Mouse (Mus musculus) left cerebral cortex, postnatal 14 days (tissue): ENCODE results near the gene Olfr313. TPM values are rescaled to one million over a fixed set of nuclear protein-coding genes. Genes with fewer than 3 reads are reported as not detected.

ENCODE experiments used
- DNase-seq, 2 experiments: peaks; one replicate each; pipeline ENCODE4 v3.0.0; 2021 to 2022; ENCODE audit warnings: low spot score in 2 of 2, mixed read lengths in 1 of 2
- intact Hi-C: fragments of 180-260 bp; cut with DNase I; formaldehyde crosslinking; loops from one replicate; pipeline ENCODE4 v1.15.1; 2025
- total RNA-seq, 2 experiments: library from RNA; stranded (reverse); gene quantifications; 2 replicates each; pipeline ENCODE4 v1.2.3; 2021

Gene Olfr313
- total RNA-seq, 2 experiments from 2014 or later, result not detected

- peak; percentile 96 to 98 for DNase-seq
- intact Hi-C loops, result no loop called here
These were observed 32.2 kb downstream of the Olfr313 start, which contains the start of gene Gm12258 for GRCm38 (mm10) chr11:58846919-58847461. Gene Gm12258, plus strand, starts transcription at chr11:58847158.

GRCm38 (mm10) chr11:58847636-58848035 lies 32.8 kb downstream of the Olfr313 start:
- intact Hi-C loops, result no loop called here
- no peak for DNase-seq

- intact Hi-C loops, result no loop called here
These were observed 34.9 kb downstream of the Olfr313 start for GRCm38 (mm10) chr11:58849731-58850130.

DNA sequence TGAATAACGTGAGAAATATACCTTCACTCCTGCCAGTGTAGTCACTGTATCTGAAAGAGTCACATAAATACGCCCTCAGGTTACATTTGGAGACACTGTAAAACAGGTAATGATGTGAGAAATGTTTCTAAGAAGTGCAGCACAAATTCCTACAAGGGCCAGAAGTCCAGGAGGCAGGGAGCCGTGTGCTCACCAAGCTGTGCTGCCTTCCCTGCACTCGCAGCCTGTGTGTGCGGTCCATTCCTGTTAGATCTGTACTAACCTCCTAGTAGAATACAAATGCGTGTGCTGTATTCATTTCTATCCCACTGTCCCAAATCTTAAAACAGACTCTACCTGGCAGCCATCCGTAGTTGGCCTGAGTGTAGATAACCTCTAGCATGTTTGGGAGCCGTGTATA lies 45.9 kb downstream of the Olfr313 start:
- intact Hi-C loops, result no loop called here
- no peak for DNase-seq

More at GRCm38 (mm10) chr11:58849731-58850130, 34.9 kb downstream of the Olfr313 start:
- no peak for DNase-seq

DNA sequence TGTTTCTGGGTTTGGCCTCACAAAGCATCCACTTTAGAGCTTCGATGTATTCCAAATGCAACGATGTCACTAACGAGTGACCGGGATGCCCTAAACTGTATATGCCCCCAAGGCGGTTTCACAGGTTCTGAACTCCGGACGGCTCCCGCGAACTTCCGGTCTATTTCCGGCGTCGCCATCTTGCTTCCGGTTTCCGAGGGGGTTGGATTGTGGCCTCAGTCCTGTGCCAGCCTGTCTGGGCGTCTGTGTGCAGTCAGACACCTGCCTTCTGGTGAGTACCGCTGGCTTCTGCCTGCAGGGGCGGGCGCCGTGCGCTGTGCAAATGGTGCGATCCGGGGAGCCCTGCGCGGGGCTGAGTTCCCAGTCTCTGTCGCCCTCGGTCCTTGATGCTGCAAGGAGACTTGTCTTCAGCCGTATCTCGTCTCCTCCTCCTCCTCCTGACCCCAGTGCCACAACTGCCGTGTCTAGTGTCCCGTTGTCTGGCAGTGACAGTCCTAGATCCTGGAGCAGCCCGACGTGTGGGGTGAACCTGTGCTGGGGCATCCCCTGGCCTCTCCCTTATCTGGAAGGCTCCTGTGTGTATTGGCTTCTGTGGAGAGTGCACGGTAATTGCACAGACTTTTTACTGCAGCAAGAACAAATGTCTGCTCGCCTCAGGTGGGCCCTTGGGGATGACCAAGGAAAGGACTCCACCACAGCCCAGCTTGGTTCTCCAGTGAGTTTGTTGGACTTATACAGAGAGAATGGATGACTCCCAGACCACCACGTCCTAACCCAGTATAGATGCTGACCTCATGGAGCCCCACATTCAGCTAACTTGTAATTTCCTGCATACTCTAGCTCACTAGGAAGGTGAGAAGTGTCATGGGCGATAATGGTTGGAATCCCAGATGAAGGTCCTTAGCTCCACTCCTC lies 52.5 kb downstream of the Olfr313 start, which contains the start of gene 2810021J22Rik:
TSS of gene 2810021J22Rik (plus strand) at position 178 of the 915 bp plus-strand sequence.
- intact Hi-C loops, result no loop called here
- peak; percentile 65 to 82 for DNase-seq

GRCm38 (mm10) chr11:58867954-58868330 lies 53.1 kb downstream of the Olfr313 start:
- intact Hi-C loops, result no loop called here
- DNase-seq, result no peak

Other genes with a start within 250 kb of the Olfr313 start
- not detected for gene Olfr224, start 244.4 kb upstream of the Olfr313 start, total RNA-seq
- not detected for gene Olfr325, start 237.3 kb upstream of the Olfr313 start, total RNA-seq
- gene Olfr324, start 219.9 kb upstream of the Olfr313 start, total RNA-seq, result not detected
- gene 2210407C18Rik, start 198.9 kb upstream of the Olfr313 start, total RNA-seq, result under 1 TPM in 1 of 2 experiments, not detected in 1; 0.42 TPM
- gene Olfr323, start 184.5 kb upstream of the Olfr313 start, total RNA-seq, result not detected
- under 1 TPM in 1 of 2 experiments, not detected in 1; 0.15 TPM for gene Trim58, start 174.5 kb upstream of the Olfr313 start, total RNA-seq
- gene Olfr322, start 156.2 kb upstream of the Olfr313 start, total RNA-seq, result not detected
- gene Olfr320, start 133.9 kb upstream of the Olfr313 start, total RNA-seq, result not detected
- not detected for gene Olfr319, start 115.8 kb upstream of the Olfr313 start, total RNA-seq
- under 1 TPM in 1 of 2 experiments, not detected in 1; 0.13 TPM for gene Olfr318, start 91.0 kb upstream of the Olfr313 start, total RNA-seq
- gene Olfr317, start 75.8 kb upstream of the Olfr313 start, total RNA-seq, result under 1 TPM in 1 of 2 experiments, not detected in 1; 0.15 TPM
- under 1 TPM; 0.13 to 0.42 TPM for gene Olfr316, start 62.3 kb upstream of the Olfr313 start, total RNA-seq
- gene Olfr315, start 41.8 kb upstream of the Olfr313 start, total RNA-seq, result not detected
- gene Olfr314, start 32.0 kb upstream of the Olfr313 start, total RNA-seq, result not detected
- gene Fam183b, start 13.0 kb upstream of the Olfr313 start, total RNA-seq, result 1 to 10 TPM in 1 of 2 experiments, under 1 TPM in 1; 0.89 to 2.1 TPM
- gene Olfr312, start 14.2 kb downstream of the Olfr313 start, total RNA-seq, result not detected
- gene Olfr311, start 24.3 kb downstream of the Olfr313 start, total RNA-seq, result not detected
- 10 to 100 TPM; 16.7 TPM for gene Gm12258, start 32.2 kb downstream of the Olfr313 start, total RNA-seq
- 1 to 10 TPM; 9.3 TPM for gene 2810021J22Rik, start 52.2 kb downstream of the Olfr313 start, total RNA-seq
- gene Zfp39, start 89.2 kb downstream of the Olfr313 start, total RNA-seq, result 1 to 10 TPM; 8.7 to 9.0 TPM
- not detected for gene Btnl10, start 102.9 kb downstream of the Olfr313 start, total RNA-seq
- 100 to 1,000 TPM; 493 to 512 TPM for gene Rnf187, start 123.9 kb downstream of the Olfr313 start, total RNA-seq
- gene Hist3h2ba, start 133.9 kb downstream of the Olfr313 start, total RNA-seq, result 100 to 1,000 TPM; 119 to 135 TPM
- gene Hist3h2a, start 139.7 kb downstream of the Olfr313 start, total RNA-seq, result 10 to 100 TPM; 57.2 to 62.3 TPM
- 1 to 10 TPM; 3.9 to 4.3 TPM for gene Trim17, start 139.7 kb downstream of the Olfr313 start, total RNA-seq
- gene Trim11, start 163.1 kb downstream of the Olfr313 start, total RNA-seq, result 10 to 100 TPM; 21.8 to 22.0 TPM